Mouse (Mus musculus) lung, postnatal 0 days (tissue): ENCODE measurements around the gene Kcnh1. TPM values are rescaled to one million over a fixed set of nuclear protein-coding genes. Genes with fewer than 3 reads are reported as not detected.

Source experiments
- ATAC-seq: fragments of 200-750 bp; cut with Nextera tagmentation; 2 replicates; pipeline ENCODE4 v1.8.0; 2017; ENCODE audit warnings: moderate library complexity
- DNase-seq: peaks from one replicate; pipeline ENCODE4 v3.0.0-alpha.2; 2016; ENCODE audit warnings: low spot score
- H3K27ac ChIP-seq: fragments of 300-500 bp; sonication (generic); 2 replicates; pipeline ENCODE4 v1.5.1; 2014; ENCODE audit warnings: antibody characterized with exemption, mild to moderate bottlenecking, low read length, mixed read lengths
- H3K27me3 ChIP-seq: fragments of 300-500 bp; sonication (generic); replicated peaks from 2 replicates; pipeline ENCODE4 v1.6.1; 2014; ENCODE audit warnings: low read length, mixed read lengths; ENCODE audit not compliant: insufficient read depth
- H3K36me3 ChIP-seq: fragments of 300-500 bp; sonication (generic); 2 replicates; pipeline ENCODE4 v1.6.1; 2014; ENCODE audit warnings: low read length, mixed read lengths; ENCODE audit not compliant: insufficient read depth
- H3K4me1 ChIP-seq: fragments of 300-500 bp; sonication (generic); 2 replicates; pipeline ENCODE4 v1.6.1; 2014; ENCODE audit warnings: antibody characterized with exemption, low read depth, low read length, mixed read lengths; ENCODE audit not compliant: insufficient read depth
- H3K4me2 ChIP-seq: fragments of 300-500 bp; sonication (generic); replicated peaks from 2 replicates; pipeline ENCODE4 v1.6.1; 2014; ENCODE audit warnings: low read depth, mild to moderate bottlenecking, low read length, moderate library complexity, mixed read lengths
- H3K4me3 ChIP-seq: fragments of 300-500 bp; sonication (generic); 2 replicates; pipeline ENCODE4 v1.5.1; 2014; ENCODE audit warnings: low read depth, low read length
- H3K9ac ChIP-seq: fragments of 300-500 bp; sonication (generic); replicated peaks from 2 replicates; pipeline ENCODE4 v1.6.1; 2014; ENCODE audit warnings: low read depth, mild to moderate bottlenecking
- H3K9me3 ChIP-seq: fragments of 300-500 bp; sonication (generic); 2 replicates; pipeline ENCODE4 v1.6.1; 2016; ENCODE audit warnings: low read length, mixed read lengths
- CTCF ChIP-seq: IDR thresholded peaks from 2 replicates; pipeline ENCODE4 v1.5.1; 2016; ENCODE audit warnings: antibody characterized with exemption, mild to moderate bottlenecking
- EP300 ChIP-seq: IDR thresholded peaks from 2 replicates; pipeline ENCODE4 v1.6.1; 2016; ENCODE audit warnings: antibody characterized with exemption, mild to moderate bottlenecking, control low read depth
- WGBS: fragments of 180-500 bp; shearing (Covaris S2); extraction: QIAGEN DNeasy Blood & Tissue Kit; methylation state at CpG from one replicate; pipeline ENCODE4 v1.1.7; 2014; 5-methylcytosine and 5-hydroxymethylcytosine counted together
- polyA plus RNA-seq: library from polyadenylated mRNA; unstranded; fragments of >200 nt; fragmentation: Nextera tagmentation; extraction: Ambion mirVana; gene quantifications from 2 replicates; pipeline ENCODE4 v1.2.1, GENCODE M21; 2015

Kcnh1 gene
- polyA plus RNA-seq, 1 experiment from 2014 or later = 4.4 TPM

DNA sequence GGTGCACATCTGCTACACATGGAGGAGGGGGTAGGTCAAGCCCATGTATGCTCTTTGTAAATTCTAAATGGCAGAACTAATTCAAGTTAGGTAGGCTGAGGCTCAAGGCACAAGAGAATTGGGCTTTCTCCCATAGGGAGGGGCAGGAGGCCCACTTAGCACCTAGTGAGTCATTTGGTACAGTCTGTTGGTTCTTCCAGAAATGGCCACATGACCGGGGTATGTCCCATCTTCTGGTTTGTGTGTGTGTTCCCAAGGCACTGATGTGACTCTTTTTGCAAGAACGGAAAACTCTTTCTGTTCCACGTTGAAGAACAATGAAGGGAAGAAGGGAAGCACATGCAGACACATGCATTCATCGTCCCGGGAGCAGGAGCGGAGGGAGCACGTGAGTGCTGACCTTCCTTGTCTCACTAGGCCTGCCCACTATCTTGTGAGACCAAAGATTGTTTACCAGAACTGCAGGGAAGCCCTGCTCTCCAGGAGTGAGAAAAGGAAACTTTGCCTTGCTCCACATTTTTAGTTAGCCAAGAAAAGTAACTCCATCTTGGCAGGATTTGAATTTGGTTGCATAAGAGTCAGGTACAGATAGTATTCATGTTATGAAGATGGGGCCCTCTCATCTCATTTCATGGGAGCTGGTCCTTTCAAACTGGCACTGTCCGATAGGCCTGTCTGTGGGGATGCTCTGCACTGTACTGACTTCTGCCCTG lies 289.7 kb downstream of the Kcnh1 start:
- 64% methylated on average over 8 of the region's 8 CpGs for WGBS
- ATAC-seq = no peak

DNA sequence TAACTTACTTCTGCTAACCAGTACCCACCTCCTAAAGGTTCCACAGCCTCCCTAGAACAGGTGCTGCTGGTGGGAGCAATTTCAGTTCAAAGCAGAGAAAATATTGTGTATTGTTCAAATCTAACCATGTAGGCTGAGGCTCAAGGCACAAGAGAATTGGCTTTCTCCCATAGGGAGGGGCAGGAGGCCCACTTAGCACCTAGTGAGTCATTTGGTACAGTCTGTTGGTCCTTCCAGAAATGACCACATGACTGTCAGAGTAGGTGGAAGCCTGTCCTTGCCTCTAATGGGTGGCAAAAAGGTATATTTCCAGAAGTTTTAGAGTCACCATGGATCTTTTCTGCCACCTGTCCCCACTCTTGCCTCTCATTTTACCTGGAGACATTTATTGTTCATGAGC lies 290.9 kb downstream of the Kcnh1 start:
- Histone ChIP-seq H3K4me3 (no peak overlapping the region), H3K27ac (no peak overlapping the region), H3K4me1 (peaks cover 2% of the 10 kb centered on the region; the same call in 1 of the 2 replicates), H3K9me3 (no peaks in the 10 kb centered on the region), H3K36me3 (no peaks in the 10 kb centered on the region), H3K4me2 (no peak overlapping the region), H3K27me3 (no peaks in the 10 kb centered on the region), H3K9ac (no peak overlapping the region)
- TF ChIP-seq CTCF (no peak), EP300 (no peak)
- no peak for ATAC-seq
- no peak for DNase-seq

More for the DNA sequence above, 289.7 kb downstream of the Kcnh1 start:
- Histone ChIP-seq H3K9me3 (no peaks in the 10 kb centered on the region), H3K4me2 (no peak overlapping the region), H3K27me3 (no peaks in the 10 kb centered on the region), H3K9ac (no peak overlapping the region), H3K27ac (no peak overlapping the region), H3K36me3 (no peaks in the 10 kb centered on the region), H3K4me3 (no peak overlapping the region), H3K4me1 (no peaks in the 10 kb centered on the region; the same call in 1 of the 2 replicates)
- DNase-seq = no peak
- TF ChIP-seq CTCF (no peak), EP300 (no peak)

DNA sequence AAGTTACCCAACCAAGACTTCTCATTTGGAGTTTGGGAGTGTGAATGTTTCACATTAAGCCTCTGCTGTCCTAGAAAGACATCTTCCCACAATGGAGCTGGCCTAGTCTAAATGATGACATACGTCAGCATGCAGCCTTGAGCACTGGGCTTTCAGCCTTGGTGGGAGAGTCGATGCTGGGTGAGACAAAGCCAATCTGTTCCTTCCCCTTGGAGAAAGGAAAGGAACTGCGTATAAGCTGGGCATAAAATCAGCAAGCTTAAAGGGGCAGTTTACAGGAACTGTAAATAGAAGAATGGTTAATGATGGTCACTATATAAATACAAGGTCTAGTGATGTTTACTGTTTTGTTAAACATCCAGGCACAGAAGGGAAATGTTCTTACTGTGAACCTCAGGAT lies 294.5 kb downstream of the Kcnh1 start:
- H3K9ac ChIP-seq = no peak overlapping the region
- no peak for TF ChIP-seq CTCF
- peak; percentile 95 for TF ChIP-seq EP300
- H3K27ac ChIP-seq = peak overlapping the region; percentile 62
- H3K36me3 ChIP-seq = no peaks in the 10 kb centered on the region
- no peak overlapping the region for H3K4me2 ChIP-seq
- peak; percentile 68 for DNase-seq
- H3K4me3 ChIP-seq = no peak overlapping the region
- H3K9me3 ChIP-seq = no peaks in the 10 kb centered on the region
- peak; percentile 77 for ATAC-seq
- H3K4me1 ChIP-seq = 0 out of 2 replicates have a peak, but pooled peaks cover 2% of the 10 kb centered on the region
- 33% methylated on average over 3 of the region's 3 CpGs for WGBS
- no peaks in the 10 kb centered on the region for H3K27me3 ChIP-seq

DNA sequence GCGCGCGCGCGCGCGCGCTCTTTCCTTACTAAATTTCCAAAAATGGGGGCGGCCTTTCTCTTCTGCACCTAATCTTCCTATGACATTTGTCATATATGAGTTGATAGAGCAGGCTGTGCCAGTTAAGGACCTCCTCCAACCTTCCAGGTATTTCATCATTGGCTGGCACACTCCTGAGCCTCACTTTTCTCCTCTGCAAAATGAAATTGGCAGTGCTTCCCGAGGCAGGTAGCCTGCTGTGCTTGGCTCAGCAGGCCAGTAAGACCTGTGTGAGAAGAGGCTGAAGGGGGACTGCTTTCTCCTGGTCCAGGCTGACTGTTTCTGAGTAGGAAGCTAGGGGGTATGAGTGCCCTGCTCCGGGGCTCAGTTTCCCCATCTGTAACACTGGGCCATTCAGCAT lies 297.0 kb downstream of the Kcnh1 start:
- 93% methylated on average over 11 of the region's 11 CpGs for WGBS
- 0 out of 2 replicates have a peak, but pooled peaks cover 2% of the 10 kb centered on the region for H3K4me1 ChIP-seq
- DNase-seq = no peak
- no peak for ATAC-seq
- no peak overlapping the region for H3K4me3 ChIP-seq
- H3K9ac ChIP-seq = no peak overlapping the region
- no peak for TF ChIP-seq EP300
- TF ChIP-seq CTCF = no peak
- H3K9me3 ChIP-seq = no peaks in the 10 kb centered on the region
- H3K36me3 ChIP-seq = no peaks in the 10 kb centered on the region
- H3K4me2 ChIP-seq = no peak overlapping the region
- no peaks in the 10 kb centered on the region for H3K27me3 ChIP-seq
- H3K27ac ChIP-seq = no peak overlapping the region

DNA sequence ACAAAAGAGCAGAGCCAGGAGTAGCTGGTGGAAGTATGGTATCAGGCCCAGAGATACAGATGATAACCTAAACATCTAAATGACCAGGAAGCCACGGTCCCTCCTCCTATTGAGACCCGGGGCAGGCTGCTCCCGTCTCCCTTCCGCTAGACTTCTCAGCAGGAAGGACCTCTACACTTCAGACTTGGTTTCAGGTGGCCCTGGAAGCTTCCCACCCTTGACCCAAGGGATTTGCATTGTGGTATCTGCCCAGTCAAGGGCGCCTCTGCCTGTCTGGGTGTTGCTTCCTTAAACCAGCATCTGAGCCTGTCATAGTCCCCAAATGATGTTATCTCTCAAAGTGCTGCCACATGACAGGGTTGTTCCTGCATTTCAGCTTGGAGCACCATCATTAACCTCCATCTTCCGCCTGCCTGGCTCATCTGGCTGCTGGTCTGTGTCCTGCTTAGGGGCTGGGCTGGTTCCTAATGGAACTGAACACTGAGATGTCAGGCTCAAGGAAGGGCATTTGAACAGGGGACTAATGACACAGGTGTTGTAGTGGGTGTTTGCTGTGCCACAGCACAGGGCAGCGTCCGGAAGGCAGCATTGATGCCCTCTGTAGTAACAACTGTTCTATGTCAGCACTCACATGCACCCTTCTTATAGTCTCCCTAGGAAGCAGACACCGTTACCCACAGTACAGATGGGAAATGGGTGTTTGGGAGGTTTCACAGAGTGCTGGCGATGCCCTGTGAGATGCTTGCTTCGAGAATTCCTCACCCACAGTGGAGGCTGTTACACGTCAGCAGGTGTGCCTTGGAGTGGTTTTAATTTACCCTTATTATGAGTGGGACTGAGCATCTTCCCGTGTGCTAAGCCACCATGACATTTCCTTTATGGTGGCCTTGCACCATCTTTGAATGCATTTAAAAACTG lies 299.6 kb downstream of the Kcnh1 start:
- no peak overlapping the region for H3K27ac ChIP-seq
- no peaks in the 10 kb centered on the region for H3K27me3 ChIP-seq
- H3K9ac ChIP-seq = no peak overlapping the region
- ATAC-seq (peak; percentile 72), DNase-seq (peak; percentile 49)
- no peaks in the 10 kb centered on the region for H3K36me3 ChIP-seq
- H3K9me3 ChIP-seq = no peaks in the 10 kb centered on the region
- WGBS = 65% methylated on average over 13 of the region's 13 CpGs
- H3K4me3 ChIP-seq = no peak overlapping the region
- no peak for TF ChIP-seq CTCF
- peak; percentile 80 for TF ChIP-seq EP300
- no peak overlapping the region for H3K4me2 ChIP-seq
- H3K4me1 ChIP-seq = 0 out of 2 replicates have a peak, but pooled peaks cover 2% of the 10 kb centered on the region

DNA sequence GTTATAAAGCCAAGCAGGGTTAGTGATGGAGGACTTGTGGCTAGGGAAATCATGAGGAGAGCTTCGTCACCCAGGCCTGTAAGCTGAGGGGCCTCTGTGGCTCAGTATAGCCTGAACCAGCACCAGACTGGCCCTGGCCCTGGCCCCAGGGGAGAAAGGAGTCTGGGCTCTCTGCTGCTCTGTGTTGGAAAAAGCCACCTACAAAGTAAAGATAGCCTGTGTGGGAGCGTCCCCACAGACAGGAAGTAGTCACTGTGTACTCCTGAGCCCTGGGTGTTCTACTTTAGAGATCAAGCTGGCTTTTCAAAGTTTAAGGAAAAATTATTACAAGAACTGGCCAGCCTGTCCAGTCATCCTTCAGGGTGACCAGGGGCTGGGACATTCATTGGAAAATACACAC lies 306.9 kb downstream of the Kcnh1 start:
- Histone ChIP-seq H3K27ac (no peak overlapping the region), H3K4me3 (no peak overlapping the region), H3K9me3 (no peaks in the 10 kb centered on the region), H3K27me3 (no peaks in the 10 kb centered on the region), H3K4me2 (no peak overlapping the region), H3K4me1 (no peaks in the 10 kb centered on the region), H3K9ac (no peak overlapping the region), H3K36me3 (no peaks in the 10 kb centered on the region)
- no peak for ATAC-seq
- TF ChIP-seq EP300 (no peak), CTCF (no peak)
- WGBS = 45% methylated on average over 2 of the region's 2 CpGs
- DNase-seq = no peak
